Mouse (Mus musculus) layer of hippocampus, postnatal 36 days (tissue): ENCODE measurements around the gene Chst8. TPM values are rescaled to one million over a fixed set of nuclear protein-coding genes. Genes with fewer than 3 reads are reported as not detected.

ENCODE experiments used
- DNase-seq, 2 experiments: peaks; one replicate each; pipeline ENCODE4 v3.0.0; 2022
- total RNA-seq, 2 experiments: library from RNA; stranded (reverse); gene quantifications; 2 replicates each; pipeline ENCODE4 v1.2.3; 2021

Chst8 gene
- 10 to 100 TPM; 28.6 to 36.8 TPM for total RNA-seq

DNA sequence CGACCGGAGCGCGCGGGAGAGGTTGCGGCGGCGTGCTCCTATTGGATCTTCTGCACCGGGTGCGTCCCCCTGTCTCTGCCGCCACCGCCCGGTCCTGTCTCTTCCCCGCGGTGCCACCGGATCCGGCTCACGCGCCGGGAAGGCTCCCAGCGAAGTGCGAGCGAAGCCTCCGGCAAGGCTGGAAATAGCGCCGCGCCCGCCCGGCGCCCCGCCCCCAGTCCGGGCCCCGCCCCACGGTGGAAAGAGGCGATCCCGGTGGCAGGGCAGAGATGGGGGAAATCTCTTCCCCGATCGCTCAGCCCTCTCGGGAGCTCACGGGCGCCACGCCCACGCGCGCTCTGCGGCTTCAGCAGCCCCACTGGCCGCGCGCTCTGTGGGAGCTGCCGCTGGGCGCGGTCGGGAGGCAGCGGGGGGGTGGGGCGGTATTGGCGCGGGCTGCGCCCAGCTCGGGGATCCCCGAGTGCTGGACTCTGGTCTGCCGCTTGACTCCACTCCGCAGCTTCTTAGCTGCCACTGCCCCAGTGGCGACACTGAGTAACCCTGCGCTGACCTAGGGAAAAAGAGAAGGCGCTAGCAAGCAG, at the start of gene Chst8:
Chst8 (minus strand) TSS at position 181 of the 581 bp plus-strand sequence.
- DNase-seq, result peak; percentile 77 to 79

DNA sequence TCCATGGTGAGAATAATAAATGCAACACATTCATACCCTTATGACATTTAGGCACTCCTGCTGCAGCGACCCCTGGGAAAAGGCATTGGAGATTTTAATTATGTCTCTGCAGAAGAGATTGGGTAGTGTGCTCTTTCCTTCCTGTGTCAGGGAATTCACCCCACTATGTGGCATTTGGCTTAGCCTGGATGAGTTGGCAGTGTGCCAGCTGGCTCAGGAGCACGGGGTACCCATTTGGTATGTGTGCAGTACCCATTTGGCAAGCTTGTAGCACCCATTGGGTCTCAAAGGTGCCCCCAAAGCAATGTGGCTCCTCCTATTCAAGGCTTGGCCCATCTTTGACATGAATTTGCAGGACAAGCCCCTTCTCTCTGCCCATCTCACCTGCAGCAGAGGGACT, 45.8 kb upstream of the Chst8 start:
- no peak for DNase-seq

DNA sequence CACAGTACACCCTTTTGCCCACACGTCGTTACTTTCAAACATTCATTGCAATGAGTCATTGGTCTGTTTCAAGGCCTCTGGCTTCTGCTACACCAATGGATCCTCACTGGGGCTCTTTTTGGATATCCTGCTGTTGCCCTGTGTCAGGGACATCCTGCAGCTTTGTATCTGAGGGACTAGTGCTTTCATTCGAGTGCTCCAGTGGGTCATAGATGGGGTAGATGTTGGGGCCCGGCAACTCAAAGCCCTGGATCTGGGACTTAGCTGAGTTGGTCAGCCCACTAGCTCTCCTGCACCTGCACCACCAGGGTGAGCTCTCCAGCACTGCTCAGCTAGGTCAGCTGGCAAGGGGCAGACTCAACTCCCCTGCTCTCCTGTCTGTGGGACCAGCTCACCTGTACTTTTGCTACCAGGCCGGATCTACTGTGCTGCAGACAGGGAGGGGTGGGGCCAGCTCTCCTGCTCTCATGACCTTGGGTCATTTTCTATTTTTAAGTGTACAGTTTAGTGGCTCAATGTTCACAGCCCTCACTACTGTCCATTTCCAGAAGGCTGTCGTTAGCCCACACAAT, 42.4 kb upstream of the Chst8 start:
- DNase-seq, result no peak

DNA sequence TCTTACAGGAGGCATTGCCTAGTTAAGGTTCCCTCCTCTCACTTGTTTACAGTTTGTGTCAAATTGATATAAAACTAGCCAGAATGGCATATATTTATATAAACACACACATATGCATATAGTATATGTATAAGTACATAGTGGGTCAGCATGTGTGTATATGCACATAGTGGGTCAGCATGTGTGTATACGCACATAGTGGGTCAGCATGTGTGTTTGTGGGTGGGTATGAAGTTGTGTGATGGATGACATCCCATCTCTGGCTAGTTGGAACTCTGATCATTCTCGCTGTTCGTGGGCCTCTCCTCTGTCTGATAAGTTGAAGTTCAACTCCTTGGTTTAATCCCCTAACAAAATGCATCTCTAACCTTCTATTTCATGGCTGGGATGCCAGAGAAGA, 40.9 kb upstream of the Chst8 start:
- DNase-seq, result no peak

DNA sequence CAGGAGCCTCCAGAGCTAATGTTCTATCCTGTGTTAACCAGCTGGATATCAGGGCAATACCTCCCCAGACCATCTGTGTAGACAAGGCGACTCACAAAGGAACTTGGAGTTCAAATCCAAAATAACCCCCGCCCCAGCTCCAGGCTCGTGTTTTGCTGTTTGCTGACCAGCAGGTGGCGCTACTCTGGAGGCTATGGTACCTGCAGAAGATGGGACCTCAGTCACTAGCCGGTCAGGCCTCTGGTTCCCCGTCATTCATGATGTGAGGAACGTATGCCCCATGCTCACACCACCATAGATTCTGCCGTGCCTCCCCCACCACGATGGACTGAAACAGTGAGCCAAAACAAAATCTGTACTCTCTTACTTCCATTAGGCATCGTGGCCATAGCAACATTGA, 37.1 kb upstream of the Chst8 start:
- no peak for DNase-seq

DNA sequence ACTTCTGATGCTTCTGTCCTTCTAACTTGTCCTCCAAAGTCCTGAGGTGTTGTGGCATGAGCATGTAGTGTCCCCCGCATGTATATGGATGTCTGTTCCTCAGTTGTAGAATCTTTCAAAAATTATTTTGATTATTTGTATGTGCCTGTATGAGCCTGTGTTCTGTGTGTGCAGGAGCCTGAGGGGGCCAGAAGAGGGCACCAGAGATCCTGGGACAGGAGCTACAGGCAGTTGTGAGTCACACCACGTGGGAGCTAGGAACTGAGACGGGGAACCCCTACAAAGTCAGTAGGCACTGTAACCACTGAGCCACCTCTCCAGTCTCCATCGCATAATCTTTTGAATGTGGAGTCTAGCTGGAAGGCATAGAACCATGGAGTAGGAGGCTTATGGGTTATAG, 36.3 kb upstream of the Chst8 start:
- DNase-seq, result no peak

DNA sequence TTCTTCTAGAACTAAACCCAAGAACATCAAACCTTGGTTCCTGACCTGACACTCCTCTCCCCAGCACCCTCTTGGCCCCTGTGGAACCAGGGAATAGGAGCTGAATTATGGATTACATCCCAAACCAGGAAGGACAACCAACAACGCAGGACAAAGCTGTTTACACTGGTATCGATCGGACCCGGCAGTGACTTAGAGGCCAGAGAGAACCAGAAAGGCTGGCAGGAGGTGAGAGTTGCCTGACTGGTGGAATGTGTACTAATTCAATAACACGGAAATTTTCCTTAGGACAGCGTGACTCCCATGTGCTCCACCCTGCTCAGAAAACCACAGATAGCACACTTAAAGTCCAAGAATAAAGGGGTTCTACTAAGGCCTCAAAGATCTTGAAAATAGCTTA, 35.4 kb upstream of the Chst8 start:
- DNase-seq, result no peak

DNA sequence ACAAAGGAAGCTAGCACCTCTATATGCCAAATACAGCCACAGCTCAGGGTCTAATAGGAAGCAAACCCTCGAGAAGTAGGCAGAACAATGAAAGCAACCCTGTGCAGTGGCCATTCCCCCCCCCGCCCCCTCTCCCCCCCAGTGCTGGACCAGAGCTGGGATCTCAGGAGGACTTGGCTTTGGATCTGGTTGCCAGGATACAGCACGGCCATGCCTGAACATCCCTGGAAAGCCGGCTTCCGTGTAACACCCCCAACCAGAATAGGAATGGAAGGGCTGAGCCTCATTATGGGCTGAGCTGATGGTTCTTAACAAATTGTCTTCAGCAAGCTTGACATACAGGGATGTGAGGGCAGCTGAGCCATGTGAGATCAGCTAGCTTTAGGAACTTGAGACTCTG, 34.9 kb upstream of the Chst8 start:
- DNase-seq, result no peak

DNA sequence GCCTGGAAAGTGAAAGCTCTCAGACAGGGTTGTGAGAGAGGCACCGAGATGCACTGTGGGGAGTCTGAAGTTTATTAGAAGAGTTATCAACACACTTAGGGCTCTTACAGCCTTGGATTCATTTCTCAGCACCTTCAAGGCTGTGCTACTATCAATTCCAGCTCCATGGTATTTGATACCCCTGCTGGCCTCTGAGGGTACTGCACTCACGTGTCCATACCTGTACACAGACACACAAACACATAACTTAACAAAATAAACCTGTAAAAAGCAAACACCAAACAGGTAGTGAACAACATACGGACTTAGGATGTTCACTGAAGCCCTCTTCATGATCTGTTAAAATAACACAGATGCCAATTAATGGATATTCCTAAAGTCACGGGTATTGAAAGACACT, 26.2 kb upstream of the Chst8 start:
- no peak for DNase-seq

DNA sequence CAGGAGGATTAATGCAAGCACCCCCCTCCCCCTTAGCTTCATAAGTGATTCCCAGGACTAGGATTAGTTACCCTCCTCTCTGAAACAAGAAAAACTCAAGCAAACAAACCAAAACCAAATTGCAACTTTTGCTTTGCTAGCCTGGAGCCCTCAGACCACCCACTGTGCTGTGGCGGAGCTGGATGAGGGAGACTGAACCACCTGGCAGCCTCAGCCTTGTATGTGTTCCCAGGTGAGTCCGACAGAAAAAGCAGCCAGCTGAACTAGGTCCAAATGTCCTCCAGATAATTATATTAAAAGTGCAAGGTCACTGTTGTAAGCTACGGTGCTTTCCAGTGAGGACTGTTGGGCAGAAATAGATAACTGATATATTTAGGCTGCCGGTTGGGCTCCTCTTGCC, 25.7 kb upstream of the Chst8 start:
- DNase-seq, result no peak

DNA sequence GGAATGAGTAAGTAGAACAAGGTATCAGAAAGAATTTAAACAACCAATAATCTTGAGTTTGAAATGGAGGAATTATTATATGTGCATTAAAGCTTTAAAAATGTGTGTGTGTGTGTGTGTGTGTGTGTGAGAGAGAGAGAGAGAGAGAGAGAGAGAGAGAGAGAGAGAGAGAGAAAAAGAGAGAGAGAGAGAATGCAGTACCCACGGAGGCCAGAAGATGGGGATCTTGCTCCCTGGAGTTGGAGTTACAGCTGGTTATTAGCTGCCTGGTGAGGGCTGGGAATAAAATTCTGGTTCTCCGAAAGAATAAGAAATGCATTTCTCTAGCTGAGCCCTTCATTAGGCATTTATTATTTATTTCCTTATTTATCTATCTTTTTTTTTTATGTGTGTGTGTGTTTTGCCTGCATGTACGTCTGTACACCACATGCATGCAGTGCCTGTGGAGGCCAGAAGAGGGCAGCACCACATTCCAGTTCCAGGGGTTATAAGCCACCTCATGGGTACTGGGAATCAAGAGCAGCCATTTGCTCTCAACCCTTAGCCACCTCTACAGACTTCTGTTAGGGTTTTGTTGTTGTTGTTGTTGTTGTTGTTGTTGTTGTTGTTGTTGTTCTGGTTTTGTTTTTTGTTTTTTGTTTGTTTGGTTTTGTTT, 13.9 kb upstream of the Chst8 start:
- no peak for DNase-seq

DNA sequence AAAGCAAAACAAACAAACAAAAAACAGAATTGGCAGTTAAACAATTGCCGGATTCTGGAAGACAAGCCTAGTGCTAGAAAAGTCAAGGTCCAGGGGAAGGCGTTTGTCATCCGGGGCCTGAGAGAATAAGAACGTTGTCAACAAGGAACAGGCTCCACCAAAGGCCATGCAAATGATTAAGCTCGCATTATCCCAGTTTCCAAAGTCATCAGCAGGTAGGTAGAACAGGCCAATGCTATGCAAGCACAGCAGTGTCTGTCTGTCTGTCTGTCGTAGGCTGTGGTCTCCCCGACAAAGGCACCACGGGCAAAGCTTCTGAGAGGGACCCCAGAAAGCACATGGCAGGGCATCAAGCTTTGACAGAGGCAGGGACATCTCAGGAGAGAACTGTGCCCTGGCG, 9.1 kb upstream of the Chst8 start:
- no peak for DNase-seq

DNA sequence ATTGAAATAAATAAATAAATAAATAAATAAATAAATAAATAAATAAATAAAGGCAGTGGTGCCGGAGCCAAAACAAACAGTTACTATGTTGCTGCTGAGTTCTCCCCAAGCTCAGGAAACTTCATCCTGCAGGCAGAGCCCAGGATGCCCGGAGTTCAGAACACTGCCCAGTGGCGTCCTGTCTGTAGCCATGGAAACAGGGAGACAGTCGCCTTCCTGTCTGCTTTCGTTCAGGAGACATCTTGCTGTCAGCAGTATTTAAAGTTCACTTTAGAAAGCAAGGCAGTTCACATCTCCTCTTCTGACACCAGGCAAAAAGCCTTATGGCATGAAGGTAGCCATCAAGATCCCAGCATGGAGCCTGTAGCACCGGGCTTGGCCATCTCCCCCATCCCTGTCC, 8.0 kb upstream of the Chst8 start:
- DNase-seq, result peak in 1 of 2 experiments; percentile 25

DNA sequence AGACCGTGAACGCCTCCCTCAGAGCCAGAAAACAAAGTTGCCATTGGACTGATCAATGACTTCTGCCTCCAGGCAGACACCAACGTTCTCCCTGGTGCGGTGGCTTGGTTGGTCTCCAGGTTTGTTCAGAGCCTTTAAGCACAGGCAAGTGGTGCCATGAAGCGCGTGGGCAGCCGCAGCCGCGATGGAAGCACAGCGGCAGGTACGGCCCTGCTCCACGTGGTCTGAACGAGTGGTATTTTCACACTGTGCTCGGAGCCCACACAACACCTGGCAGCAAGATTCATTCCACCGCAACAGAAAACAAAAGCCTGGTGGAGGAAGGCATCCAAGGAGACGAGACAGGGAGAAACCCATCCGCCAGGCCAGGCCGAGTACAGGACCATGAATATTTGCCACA, 7.3 kb upstream of the Chst8 start:
- DNase-seq, result peak; percentile 29 to 39

DNA sequence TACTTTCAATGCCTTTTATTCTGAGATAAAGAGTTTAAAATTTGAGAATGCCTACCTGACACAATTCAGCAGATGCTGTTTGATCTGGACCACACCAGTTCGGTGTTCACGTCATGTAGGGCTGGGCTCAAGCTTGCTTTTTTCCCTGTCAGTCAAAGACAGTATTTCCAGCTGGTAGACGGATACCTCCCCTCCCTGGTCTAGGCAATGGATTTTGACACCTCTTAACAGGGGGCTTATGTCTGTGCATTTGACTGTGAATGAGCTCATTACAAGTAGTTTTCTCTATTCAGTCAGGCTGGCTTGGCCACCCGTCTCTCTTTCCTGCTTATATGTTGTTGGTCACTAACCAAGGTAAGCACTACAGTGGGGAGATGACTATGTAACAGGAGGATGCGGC, 6.1 kb upstream of the Chst8 start:
- DNase-seq, result no peak

DNA sequence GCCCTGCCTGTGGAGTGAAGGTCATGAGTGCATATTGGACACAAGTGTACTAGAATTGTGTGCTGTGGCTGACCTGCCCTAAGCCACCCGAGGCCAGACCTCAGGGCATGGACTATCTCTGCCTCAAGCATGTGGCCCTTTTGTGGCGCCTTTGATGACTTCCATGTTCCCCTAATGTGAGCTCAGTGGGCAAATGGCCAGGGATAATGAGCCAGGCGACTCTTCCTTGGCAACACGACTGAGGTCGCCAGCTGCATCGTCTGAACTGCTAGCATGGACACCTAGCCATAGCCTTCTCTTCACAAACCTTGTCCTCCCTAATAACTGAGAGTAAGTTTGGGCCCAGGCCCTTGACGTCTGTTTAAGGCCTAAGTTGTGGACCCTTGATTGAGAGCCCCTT, 4.5 kb upstream of the Chst8 start:
- DNase-seq, result no peak

DNA sequence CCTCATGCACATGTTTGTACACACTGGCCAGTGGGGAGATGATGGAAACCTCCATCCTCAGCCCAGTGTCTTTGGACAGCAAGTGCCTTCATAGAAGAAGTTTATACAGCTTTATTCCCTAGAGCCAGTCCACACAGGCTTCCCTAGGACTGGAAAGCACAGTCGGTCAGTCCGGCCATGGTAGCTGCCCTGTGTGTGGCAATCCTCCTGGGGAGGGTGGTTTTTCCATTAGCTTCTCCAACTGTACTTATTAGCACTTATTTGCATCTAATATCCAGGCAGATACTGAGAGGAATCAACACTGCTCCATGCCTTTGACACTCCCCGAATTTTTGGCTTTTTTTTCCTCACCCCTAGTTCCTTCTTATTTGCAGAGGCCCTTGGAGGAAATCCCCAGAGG, 2.3 kb upstream of the Chst8 start:
- DNase-seq, result no peak

DNA sequence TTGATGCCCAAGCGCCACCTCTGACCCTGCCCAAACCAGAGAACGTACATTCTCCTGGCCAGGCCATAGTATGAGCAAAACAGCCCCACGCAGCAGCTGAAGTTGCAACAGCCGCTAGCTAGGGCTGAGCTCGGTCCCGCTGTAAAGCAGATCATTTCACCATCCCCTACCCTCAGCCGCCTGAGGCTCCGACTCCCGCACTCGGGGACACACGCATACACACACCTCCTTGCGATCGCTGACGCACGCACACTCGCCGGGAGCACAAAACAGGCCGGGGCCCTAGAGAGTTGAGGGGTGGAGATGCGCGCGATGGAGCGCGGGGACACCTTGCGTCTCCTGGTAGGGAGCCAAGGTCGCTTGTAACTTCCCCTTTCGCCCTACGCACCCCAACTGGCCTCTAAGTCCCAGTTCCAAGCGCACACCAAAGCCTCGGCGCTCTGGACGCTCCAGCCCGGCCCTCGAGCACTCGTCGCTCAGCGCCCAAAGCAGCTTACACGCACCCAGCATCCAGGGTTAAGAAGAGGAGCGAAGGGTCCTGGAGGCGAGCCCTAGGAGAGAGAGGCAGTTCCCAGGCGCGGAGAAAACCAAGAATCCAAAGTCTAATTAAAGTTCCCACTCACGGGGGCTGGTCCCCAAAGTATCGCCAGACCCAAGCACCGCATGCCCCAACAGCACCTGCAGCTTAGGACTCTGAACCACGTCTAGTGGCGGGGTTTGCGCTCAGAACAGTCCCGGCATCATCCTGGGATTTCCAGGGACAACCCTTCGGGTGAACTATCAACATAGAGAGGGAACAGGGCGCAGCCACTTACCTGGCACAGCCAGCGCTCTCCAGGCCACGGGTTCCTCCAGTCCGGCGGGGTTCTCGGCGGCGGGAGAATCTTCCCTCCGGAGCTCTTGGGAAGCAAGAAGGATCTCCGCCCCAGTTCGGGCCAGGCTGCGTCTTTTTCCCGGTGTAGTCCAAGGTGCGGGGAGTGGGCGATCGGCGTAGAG, 682 bp downstream of the Chst8 start:
- DNase-seq, result peak in 1 of 2 experiments; percentile 16

DNA sequence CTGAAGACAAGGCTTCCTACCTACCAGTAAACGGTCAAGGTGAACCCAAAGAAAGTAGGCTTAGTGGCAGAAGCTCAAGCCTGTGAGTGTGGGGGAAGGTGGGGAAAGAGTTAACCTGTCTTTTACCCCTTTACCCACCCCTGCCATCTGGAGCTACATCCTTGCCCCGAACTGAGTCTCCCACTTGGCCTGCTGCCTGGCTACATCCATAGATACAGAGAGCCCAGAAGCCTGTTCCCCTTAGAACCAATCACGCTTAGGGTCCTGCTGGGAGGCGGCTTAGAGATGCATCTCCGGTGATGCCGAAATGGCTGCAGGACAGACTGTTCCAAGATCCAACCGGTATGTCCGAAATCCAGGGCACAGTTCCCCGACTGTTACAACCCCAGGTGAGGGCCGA, 1.5 kb downstream of the Chst8 start:
- DNase-seq, result no peak

DNA sequence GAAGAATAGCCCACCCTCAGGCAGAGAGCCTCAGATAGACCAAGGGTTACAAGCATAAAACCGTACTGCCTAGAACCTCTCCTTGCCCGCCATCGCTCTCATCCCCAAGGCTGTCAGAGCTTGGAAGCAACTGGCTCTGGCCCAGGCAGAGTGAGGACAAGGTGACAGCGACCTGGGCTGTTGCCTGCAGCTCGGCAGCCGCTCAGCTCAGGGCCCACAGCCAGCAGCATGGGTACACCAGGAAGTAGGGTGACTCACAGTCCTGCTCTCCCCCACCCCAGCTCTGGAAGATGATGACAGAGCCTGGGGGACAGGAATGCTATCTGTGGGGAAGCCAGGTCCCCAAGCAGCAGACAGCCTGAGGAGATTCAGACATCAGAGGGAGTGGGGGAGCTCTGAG, 6.2 kb downstream of the Chst8 start:
- peak; percentile 23 to 27 for DNase-seq

DNA sequence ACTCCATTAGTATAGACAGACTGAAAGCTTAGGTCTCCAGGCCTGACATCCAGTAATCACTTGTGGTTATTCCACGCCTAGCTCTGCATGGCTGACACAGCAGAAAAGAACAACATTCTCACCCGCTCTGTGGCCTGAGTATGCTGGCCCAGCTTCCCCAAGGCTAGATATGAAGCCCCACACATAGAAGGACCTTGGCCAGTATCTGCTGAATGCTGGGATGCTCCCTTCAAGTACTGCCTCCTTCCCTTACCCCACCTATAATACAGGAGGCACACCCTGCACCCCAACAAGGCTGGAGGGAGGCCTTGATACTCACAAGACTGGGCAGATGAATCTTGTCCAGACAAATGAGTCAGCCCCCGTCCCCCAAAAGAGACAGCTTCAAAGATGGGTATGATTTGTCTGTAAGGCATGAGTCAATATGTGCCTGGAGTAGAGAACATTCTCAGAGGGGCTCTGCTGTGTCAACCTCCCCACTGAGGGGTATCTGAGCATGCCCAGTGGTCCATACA, 6.8 kb downstream of the Chst8 start:
- no peak for DNase-seq

DNA sequence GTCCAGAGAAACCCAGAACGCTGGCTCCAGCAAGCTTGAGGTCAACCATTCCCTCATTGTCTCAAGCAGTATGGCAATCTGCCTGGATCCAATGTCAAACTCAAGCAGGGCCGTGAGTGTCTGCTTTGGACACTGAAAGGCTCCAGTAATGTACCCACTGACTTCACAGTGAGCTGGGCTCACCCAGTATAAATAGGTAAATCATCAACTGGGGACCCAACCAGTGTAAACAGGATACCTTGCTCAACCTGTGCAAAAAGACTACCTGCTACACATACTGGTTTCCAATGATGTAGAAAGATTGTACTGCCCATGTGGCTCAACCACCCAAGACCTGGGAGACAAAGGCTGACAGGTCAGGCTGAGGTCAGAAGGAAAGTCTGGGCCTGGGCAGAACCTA, 7.5 kb downstream of the Chst8 start:
- no peak for DNase-seq

DNA sequence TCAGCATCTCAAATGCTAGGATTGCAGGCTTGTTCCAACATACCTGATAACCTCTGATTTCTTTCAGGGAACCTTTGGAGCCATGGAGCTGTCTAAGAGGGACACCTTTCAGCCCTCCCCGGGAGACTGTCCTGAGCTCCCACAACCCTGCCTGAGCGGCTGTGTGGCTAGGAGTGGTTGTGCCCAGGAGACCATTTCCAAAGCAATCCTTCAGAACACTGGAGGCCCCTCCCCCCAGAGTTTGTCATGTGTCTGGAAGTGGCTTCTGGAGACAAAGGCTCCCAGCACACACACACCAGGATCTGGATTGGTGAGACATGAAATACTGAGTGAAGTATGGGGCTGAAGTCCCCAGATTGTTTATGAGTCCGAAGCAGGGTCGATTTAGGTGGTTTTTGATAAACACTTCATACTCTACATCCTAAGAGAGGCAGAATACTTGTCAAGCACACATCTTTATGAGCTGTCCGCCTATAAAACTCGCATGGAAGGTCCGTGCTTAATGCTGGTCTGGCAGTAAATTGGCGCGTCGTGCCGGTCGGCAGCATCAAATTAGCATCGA, 12.5 kb downstream of the Chst8 start:
- no peak for DNase-seq
